Mouse (Mus musculus) C2C12 (cell line): ENCODE measurements around the gene Rplp1.

Experiments
- CTCF ChIP-seq: IDR thresholded peaks from one replicate; pipeline ENCODE4 v1.5.1; 2011; ENCODE audit not compliant: control insufficient read depth, insufficient read depth, insufficient read length
- MYOD1 ChIP-seq: IDR thresholded peaks from one replicate; pipeline ENCODE4 v1.6.1; 2011; ENCODE audit warnings: low read depth; ENCODE audit not compliant: control insufficient read depth, insufficient read length
- MYOG ChIP-seq: IDR thresholded peaks from one replicate; pipeline ENCODE4 v1.6.1; 2011; ENCODE audit not compliant: control insufficient read depth, insufficient read length; ENCODE audit errors: extremely low read depth

- TF ChIP-seq MYOD1, result no peak
- no peak for TF ChIP-seq MYOG
- no peak for TF ChIP-seq CTCF
Measured at GRCm38 (mm10) chr9:61909633-61910032, 4.7 kb downstream of the Rplp1 start.
